Mouse (Mus musculus) spleen, postnatal 36 days (tissue): ENCODE measurements around the gene Znrf1.

Experiments used
- DNase-seq, 2 experiments: peaks; one replicate each; pipeline ENCODE4 v3.0.0; 2022; ENCODE audit warnings: low spot score in 2 of 2, mixed read lengths in 1 of 2

The Znrf1 gene

DNA sequence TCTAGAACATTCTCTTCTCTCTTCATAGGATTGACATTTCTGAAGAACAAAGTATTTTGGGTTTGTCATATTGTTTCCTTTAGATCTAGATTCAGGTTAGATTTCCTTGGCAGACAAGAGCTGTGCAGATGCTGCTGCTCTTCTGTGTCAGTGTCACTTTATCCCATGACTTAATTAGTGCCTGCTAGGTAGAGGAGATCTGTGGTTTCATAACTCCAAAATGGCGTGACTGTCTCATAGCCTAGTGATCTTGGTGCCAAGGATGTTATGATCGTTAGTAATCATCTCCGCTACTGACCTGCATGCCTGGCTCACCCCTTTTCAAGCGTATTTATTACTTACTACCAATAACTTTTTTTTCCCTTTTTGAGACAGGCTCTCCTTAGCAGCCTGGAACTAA is 34.0 kb downstream of the Znrf1 start:
- DNase-seq: no peak

DNA sequence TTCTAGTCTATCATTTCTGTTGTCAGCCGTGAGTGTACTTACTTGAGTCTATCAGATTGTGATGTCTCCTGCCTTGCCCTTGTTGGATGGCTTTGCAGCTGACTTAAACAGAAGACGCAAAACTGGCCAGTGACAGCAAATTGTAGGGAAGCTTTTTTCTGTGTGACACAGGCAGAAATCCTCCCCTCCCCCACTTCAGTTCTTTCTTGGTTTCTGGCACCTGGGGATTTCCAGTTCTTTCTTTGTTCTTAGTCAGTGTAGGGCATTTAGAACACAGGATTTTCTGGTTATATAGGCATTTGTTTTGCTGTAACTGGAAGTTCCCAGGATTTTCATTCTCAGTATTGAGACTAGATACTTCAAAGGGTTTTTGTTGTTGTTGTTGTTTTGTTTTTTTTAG is 34.5 kb downstream of the Znrf1 start:
- DNase-seq: peak in 1 of 2 experiments; percentile 29

DNA sequence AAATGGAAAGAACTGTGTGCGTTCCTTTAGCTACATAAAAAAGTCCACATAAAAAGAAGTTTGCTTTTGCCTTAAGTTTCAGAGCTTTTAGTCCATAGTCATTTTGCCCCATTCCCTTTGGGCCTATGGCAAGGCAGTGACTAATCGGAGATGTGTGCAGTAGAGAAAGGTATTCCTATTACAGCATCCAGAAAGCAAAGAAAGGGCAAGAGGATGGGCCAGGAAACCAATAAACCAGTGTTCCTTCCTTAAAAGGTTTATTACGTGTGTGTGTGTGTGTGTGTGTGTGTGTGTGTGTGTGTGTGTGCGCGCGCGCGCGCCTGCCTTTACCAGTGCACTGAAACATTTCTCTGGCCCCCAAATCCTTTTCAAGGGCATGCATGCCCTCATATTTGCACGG is 35.8 kb downstream of the Znrf1 start:
- DNase-seq: peak in 1 of 2 experiments; percentile 37

DNA sequence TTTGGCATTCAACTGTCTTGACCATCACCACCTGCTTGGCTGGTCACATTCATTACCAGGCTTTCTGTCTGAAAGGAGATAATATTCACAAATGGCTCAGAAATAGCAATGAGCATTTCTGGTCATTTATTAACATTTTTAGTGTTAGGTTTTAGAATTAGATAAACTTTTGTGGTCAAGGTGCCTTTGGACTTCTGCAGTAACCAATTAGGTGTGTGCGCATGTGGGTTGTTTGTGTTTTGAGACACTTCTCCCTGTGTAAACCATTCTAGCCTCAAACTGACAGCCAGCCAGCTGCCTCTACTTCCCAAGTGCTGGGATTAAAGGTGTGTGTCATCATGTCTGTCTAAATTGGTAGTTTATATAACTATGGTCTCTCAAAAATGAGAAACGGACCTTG is 36.5 kb downstream of the Znrf1 start:
- DNase-seq: no peak

DNA sequence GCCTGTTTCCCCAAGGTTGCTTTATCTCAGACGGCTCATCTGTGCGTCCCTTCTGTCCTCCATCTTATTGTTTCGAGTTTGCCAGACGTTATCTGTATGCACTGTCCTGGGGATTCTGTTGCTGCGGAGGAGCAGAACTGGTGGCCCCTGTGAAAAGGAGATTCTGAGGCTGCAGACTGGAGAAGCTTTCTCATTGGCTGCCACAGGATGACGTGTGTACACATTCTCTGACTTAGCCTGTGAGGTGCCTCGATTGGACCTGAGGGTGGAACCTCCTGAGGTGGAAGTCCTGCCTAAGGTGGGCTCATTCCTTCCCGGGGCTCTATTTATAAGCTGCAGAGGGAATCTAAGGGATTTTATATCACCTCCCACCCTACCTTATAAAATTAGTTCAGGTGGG is 37.7 kb downstream of the Znrf1 start:
- peak; percentile 39 to 48 for DNase-seq

DNA sequence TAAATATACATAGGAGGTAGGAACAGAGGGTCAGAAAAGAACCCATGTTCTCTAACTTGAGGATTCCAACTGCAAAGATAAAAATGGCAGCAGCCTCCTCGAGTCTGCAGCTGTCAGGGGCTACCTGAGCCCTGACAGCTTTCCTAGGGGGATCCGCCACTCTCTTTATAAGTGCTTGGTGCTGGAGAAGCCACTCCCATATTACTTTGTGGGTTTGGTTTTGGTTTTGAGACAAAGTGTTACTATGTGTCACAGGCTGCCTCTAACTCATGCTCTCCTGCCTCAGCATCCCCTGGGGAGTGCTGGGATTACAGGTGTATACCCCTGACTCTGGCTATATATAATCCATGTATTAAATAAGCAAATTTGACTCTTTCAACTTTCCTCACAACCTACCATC is 38.1 kb downstream of the Znrf1 start:
- DNase-seq: no peak

DNA sequence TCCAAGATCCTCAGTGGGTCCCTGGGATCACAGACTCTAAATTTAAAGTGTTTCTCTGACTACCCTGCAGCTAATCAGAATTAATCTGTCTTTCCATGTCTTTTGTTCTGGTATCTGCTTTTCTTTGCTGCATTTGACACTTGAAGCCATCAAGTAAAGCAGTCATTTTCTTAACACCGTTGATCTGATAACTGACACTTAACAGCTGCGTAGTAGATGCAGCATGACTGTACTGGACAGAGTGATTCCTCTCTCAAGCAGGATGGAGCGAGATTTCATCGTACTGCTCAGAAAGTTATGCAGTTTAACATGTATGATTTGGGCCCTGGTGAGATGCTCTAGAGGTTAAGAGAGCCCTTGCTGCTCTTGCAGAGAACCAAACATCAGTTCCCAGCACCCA is 39.6 kb downstream of the Znrf1 start:
- DNase-seq: no peak

DNA sequence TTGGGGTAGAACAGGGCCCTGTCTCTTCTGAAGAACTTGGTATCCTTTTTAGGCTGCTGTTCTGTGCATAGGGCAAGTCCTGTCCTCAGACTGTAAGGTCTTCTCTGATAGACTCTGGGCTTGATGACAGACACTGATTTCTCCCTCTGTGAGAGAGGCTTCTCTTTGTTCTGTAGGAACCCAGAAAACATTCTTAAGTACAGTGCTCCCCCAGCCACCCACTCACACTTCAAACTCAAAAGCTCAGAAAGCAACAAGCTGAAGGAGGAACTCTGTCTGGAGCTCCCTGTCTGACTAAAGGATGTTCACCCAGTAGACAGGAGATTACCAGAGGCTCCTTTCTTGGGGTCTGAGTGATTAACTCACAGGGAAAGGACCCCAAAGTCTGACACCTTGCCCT is 40.6 kb downstream of the Znrf1 start:
- DNase-seq: no peak

DNA sequence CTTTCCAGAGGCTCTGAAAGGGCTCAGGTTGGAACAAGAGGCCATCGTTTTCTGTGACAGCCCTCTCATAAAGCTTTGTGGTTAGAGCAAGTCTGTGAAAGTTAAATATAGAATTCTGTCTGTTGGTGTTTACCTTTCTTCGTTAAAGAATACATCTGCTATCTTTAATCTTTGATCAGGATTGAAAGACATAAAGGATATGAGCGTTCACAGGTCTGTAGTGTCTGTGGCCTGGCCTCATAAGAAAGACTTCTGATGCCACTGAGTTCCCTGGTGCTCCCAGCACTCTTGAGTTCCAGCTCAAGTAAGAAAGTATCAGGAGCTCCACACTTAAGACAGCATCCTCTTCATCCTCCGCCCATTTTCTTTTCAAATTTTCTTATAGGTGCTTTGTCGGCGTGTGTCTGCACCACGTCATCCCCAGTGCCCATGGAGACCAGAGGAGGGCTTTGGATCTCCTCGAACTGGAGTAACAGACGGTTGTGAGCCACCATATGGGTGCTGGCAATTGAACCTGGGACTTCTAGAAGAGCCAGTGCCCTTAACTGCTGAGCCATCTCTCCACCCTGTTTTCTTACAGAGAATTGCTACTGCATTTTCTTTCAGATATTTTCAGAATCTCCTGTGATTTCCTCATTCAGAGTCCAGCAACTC is 42.1 kb downstream of the Znrf1 start:
- no peak for DNase-seq

DNA sequence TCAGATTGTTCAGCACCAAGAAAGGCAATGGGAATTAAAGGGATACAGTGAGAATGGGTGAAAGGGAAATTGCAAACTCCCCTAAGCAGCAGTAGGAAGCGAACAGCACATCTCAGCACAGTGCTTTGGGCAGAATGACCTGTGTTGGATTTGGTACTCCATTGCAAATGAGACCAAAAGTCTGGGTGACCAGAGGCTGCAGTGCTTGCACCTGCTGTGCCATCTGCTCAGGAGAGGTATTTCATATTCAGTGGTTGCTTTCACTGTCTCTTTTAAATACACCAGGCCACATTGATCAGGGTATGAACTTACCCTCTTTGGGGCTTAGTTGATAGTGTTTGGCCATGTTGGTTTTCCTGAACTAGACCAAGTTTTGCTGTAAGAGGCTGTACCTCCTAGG is 43.4 kb downstream of the Znrf1 start:
- no peak for DNase-seq

DNA sequence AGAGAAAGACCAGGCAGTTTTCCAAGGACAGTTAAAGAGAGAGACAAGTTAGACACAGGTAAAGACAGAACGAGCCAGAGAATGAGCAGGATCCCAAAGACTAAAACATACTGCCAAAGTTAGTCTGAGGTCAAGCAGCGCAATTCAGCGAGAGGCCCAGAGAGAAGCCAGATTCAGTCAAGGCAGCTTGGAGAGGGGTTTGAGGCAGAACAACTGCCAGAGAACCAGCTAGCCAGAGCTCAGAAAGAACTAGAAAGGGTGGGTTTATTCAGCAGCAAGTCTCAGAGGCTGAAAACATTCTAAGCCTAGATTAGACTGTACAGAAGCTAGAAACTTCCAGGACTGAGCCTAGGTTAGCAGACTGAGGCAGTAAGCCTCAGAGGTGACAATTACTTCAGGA is 44.4 kb downstream of the Znrf1 start:
- no peak for DNase-seq

DNA sequence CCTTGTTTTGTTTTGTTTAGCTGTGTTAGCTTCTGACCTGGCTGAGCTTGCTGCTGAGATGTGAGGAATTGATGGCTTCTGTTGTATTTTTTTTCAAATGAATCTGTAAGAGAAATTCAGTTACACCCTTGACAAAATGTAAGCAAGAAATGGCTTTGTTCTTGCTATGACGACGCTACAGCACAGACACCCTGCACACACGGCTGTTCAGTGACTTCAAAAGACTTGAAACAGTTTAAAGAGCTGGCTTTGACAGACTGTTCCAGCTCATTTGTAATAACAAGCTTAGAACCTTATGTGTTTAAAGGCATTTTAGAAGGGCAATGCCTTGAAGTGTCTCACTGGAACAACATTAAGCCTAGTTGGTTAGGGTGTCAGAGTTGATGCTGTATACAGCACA is 46.5 kb downstream of the Znrf1 start:
- no peak for DNase-seq

DNA sequence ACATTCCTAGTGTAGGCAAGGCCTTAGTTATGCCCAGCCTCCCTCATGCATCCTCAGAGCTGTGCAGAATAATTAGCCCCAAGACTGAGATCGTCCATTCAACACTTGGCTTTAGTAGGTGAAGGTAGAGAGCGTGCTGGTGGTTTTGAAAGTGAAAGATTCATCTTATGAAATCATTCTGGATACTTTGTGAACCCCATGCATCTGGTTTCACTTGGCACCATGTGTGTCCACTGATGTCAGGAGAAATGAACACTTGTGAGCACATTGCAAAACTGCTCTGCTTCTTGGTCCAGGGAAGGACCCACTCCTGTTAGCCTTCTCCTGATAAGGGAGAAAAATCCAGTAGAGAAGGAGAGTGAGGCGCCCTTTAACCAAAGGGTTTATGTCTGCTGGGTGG is 49.0 kb downstream of the Znrf1 start:
- DNase-seq: no peak

DNA sequence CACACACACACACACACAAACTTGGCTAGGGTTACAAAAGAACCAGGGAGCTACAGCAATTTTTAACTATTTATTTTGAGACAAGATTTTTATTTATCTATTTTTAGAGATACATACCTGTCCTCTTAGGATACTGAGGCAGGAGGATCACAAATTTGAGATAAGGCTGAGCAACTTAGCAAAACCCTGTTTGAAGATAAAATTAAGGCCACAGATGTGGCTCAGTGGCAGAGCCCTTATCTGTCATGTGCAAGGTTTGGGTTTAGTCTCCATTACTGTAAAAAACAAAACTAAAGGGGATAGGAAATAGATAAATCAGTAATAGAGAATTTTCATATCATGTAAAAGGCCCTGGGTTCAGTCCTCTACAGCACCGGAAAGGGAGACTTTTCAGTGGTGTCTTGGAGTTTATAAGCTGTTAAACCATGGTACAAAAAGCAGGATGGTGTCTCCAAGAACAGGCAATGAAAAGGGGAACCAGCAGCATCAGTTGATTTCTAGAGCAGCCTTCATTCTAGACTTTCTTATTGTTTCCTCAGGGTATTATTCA is 51.7 kb downstream of the Znrf1 start:
- no peak for DNase-seq

DNA sequence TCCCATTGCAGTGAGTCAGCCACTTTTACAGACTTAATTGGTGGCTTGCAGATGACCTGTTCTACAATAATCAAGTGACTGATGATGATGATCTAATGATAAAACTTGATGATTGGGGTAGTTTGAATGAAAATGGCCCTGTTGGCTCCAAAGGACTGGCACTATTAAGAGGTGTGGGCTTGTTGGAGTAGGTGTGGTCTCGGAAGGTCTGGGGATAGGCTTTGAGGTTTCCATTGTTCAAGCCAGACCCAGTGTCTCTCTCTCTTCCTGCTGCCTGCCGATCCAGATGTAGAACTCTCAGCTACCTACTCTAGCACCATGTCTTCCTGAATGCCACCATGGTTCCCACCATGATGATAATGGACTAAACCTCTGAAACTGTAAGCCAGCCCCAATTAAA is 52.4 kb downstream of the Znrf1 start:
- DNase-seq: no peak

DNA sequence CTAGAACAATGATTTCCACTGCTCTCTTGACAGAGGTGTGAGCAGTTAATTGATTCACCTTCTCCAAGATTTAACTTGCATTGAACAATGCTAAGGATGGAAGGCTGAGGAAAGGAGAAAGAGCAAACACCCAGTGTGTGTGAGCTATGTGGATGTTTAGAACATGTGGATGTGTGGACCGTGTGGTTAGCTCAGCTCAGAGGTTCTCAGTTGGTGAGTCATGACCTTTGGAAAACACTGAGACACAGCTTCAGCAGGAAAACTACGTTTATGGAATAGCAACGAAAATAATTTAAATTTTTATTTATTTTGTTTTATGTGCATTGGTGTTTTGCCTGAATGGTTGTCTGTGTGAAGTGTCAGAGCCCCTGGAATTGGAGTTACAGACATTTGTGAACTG is 54.3 kb downstream of the Znrf1 start:
- DNase-seq: no peak

DNA sequence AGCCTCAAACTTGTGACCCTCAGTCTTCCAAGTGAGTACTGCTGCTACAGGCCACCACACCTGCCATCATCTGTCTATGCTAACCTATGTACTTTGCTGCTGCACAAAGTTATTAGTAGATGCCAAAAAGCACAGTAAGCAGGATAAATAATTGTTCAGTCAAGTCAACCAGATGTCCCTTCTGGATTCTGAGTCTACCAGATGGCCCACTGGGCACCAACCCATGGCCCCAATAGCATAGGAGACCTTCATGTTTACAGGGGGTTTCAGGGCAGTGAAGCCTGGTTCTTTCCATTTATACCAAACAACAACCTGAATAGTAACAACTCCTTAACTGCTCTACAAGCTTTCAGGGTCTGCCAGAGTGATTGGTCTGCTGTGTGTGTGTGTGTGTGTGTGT is 55.3 kb downstream of the Znrf1 start:
- no peak for DNase-seq

DNA sequence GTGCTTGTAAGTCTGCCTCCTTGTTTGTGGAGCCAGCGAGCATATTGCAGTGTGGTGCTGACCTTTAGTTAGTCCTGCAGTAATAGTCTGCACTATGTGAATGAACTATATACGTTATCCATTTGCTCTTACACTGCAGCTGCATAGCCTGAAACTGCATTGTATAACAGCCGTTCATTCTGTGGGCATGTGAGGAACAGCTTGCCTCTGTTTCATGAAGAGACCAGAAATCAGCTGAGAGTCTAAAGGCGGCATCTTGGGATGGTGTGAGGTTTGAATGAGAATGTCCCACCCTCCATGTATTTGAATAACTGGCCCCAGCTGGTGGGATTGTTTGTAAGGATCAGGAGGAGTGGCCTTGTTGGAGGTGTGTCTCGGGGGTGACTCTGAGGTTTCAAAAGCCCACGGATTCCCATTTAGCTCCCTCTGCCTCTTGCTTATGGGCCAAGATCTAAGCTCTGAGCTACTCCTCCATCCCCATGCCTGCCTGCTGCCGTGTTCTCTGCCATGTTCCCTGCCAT is 56.6 kb downstream of the Znrf1 start:
- no peak for DNase-seq

DNA sequence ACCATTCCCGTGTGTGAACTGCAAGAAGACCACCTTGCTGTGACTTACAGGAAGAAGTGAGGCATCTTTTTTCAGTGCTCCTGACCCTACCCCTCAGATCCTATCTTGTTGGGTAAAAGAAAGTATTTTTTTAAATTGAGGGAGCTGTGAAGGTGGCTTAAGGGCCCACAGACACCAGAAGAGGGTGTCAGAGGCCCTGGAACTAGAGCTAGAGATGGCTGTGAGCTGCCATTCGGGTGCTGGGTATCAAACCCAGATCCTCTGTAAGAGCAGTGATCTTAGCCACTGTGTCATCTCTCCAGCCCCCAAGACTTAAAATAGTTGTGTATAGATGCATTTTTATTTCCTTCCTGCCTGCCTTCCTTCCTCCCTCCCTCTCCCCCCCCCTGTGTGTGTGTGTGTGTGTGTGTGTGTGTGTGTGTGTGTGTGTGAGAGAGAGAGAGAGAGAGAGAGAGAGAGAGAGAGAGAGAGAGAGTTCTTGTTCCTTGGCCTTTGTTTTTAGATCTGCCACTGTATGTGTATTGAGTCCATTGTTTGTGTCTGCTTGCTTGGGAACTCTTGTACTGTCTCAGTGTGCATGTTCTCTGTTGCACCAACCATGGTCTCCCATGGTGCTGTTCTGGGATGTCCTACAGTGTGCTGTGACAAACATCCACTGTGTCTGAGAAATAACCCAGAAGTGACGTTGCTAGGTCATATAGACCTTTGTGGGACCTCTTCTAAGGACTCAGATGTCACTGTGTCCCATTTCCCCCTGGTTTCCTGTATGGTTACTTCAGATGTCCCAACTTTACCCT is 58.3 kb downstream of the Znrf1 start:
- no peak for DNase-seq

DNA sequence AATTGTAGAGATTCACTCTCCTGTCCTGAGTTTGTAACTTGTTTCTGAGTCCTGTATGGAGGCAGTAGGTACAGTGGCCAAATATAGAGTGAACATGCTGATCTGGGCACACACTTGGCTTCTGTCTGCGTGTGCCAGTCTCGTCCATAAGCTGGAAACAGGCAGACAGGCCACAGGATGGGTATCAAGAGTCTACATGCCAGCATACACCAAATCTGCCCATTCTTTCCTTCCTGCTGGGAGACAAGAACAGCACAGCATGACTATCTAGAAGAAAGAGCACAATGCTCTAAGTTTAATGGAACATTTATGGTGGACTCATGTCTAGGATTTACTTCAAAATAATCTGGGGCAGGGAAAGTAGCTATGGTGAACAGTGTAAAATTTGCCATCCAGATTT is 59.1 kb downstream of the Znrf1 start:
- DNase-seq: no peak

DNA sequence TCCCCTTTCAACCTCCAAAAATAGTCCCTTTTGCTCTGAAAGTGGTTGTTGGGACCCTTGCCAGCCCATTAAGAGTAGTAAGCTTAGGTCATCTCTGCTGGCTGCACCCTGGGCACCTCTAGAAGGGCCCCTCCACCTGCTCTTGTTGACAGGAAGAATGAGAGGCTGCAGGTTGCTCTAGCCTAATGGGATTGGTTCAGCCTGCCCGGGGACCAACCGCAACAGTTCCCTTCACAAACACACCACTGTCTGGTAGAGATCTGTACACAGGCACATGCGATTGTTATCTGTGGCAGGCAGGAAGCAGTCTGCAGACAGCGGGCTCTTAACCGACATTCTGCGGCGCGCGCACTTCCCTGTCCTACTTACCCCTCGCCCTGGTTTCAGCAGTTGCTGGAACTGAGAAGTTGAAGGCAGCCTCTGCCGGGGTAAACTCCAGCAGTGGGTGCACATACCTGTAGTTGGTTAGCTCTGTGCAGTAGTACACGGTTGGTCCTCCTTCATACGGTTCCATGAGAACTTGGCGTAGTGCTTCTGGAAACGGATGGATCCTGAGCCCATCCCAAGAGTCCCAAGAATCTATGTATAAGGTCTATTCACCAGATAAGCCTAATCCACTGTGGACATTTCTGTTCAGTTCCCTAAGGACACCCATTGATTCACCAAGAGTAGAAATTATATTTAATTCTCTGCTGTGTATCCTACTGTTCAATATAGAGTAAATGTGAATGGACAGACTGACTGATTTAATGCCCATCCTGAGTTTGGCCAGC is 60.0 kb downstream of the Znrf1 start:
- peak; percentile 83 for DNase-seq

DNA sequence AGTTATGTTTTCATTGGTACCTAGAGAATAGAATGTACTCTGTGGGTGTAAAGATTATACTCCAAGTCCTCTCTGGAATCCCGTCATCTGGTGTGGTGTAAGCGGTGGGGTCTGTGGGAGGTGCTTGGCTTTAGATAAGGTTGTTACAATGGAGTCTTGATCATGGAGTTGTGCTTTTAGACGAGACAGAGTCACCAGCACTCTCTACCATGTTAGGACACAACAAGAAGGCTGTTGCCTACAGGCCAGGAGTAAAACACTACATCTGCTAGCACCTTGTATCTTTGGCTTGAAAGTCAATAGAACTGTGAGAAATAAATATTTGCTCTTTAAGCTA is 60.6 kb downstream of the Znrf1 start:
- DNase-seq: no peak
